7 mouse cellular contexts compared by ENCODE assay signal in the genomic region with DNA sequence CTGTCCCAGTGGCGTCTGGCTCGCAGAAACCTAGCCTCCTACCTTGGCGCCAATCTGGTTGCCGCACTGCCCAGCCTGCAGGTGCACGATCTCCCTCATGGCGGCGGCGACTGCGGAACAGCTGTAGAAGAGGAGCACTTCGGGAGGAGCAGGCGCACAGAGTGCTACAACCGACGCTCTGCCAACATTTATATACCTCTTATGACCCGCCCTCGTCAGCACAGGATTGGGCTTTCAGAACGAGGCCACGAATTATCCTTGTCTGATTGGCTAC. TPM values are rescaled to one million over a fixed set of nuclear protein-coding genes. Genes with fewer than 3 reads are reported as not detected.
DNase-seq lines count a peak whose midpoint lies in the region; ATAC-seq and TF ChIP-seq lines count a peak whose summit lies in the region.

A gene (minus strand): TSS at position 211 of the 274 bp plus-strand sequence.

- TF ChIP-seq POLR2A in CH12.LX (IDR thresholded peaks at IDR 0.05; ENCODE audit: low read depth, low read length), result peak; percentile 98
- TF ChIP-seq POLR2A in limb, embryonic 14.5 days (IDR thresholded peaks at IDR 0.05; ENCODE audit: borderline replicate concordance, extremely low read depth, insufficient read depth, insufficient read length), result peak; percentile 99; the same call in 1 of the 2 replicates

- no peaks in the 10 kb centered on the region for H3K27me3 ChIP-seq in C2C12 (ENCODE audit: control insufficient read depth, insufficient read depth, insufficient read length)
- peaks cover 6% of the 10 kb centered on the region for H3K27me3 ChIP-seq in CH12.LX (replicated peaks)
- no peaks in the 10 kb centered on the region for H3K27me3 ChIP-seq in limb, embryonic 14.5 days (ENCODE audit: control insufficient read depth, insufficient read depth, low read length)
- H3K27me3 ChIP-seq in stomach, embryonic 14.5 days (ENCODE audit: control insufficient read depth, insufficient read depth, low read length), result no peaks in the 10 kb centered on the region

- H3ac ChIP-seq in C2C12 (ENCODE audit: control insufficient read depth, insufficient read length, low read depth), result peak within 1 kb of the TSS; percentile 89

- in situ Hi-C loops in CH12.LX (cut with MboI; ENCODE audit: low pct_ligation_motif_present, low pct_unique_long_range_greater_than_20kb, low sequenced_read_pairs), result no loop called here

- no peak for ATAC-seq in erythroid progenitor cell, adult 5-6 weeks (replicated peaks; ENCODE audit: low FRiP score, poor library complexity, severe bottlenecking)
- ATAC-seq in limb, embryonic 14.5 days (ENCODE audit: low FRiP score, low read depth), result no peak
- ATAC-seq in stomach, embryonic 14.5 days (ENCODE audit: insufficient number of reproducible peaks, insufficient read depth, low FRiP score, low read depth), result no peak

- no peak for TF ChIP-seq CTCF in C2C12 (IDR thresholded peaks at IDR 0.05; ENCODE audit: control insufficient read depth, insufficient read depth, insufficient read length)
- TF ChIP-seq CTCF in CH12.LX (conservative IDR thresholded peaks at IDR 0.05 in 1 of 2, IDR thresholded peaks at IDR 0.05 in 1 of 2; ENCODE audit: low read depth in 2 of 2, low read length in 2 of 2), result no peak

- peak within 1 kb of the TSS; percentile 98 for H3K27ac ChIP-seq in CH12.LX (ENCODE audit: insufficient read depth, low read depth)
- H3K27ac ChIP-seq in limb, embryonic 14.5 days (replicated peaks; ENCODE audit: low read depth, low read length), result peak within 1 kb of the TSS; percentile 91
- H3K27ac ChIP-seq in stomach, embryonic 14.5 days (ENCODE audit: low read length), result peak within 1 kb of the TSS; percentile 97

- peak; percentile 99 for DNase-seq in CH12.LX (ENCODE audit: extremely low read depth)
- DNase-seq in heart, postnatal 36 days, result no peak
- no peak for DNase-seq in limb, embryonic 14.5 days (ENCODE audit: low spot score)
- DNase-seq in cerebellum, adult 18-20 months, result no peak

- peak within 1 kb of the TSS; percentile 76 for H3K4me2 ChIP-seq in CH12.LX (ENCODE audit: insufficient read depth, low read depth, poor library complexity, severe bottlenecking)
- peak within 1 kb of the TSS; percentile 57 for H3K4me2 ChIP-seq in limb, embryonic 14.5 days (replicated peaks; ENCODE audit: low read depth, low read length, severe bottlenecking)
- H3K4me2 ChIP-seq in stomach, embryonic 14.5 days (replicated peaks; ENCODE audit: low read depth, low read length), result peak within 1 kb of the TSS; percentile 89

- no peaks in the 10 kb centered on the region for H3K9me3 ChIP-seq in CH12.LX (replicated peaks; ENCODE audit: low read length)
- no peaks in the 10 kb centered on the region for H3K9me3 ChIP-seq in limb, embryonic 14.5 days (ENCODE audit: control insufficient read depth, low read length)
- no peaks in the 10 kb centered on the region for H3K9me3 ChIP-seq in stomach, embryonic 14.5 days (ENCODE audit: control insufficient read depth, low read depth, low read length)

- dilution Hi-C loops in CH12.LX (cut with MboI; ENCODE audit: extremely low pct_ligation_motif_present, extremely low pct_unique_long_range_greater_than_20kb, low sequenced_read_pairs), result no loop called here

- 0% methylated on average over 13 of the region's 17 CpGs for WGBS in limb, embryonic 14.5 days
- WGBS in stomach, embryonic 14.5 days, result 0% methylated on average over 17 of the region's 17 CpGs

- peaks cover 13 to 34% of the 10 kb centered on the region in 2 experiments; a peak in 3 of 4 replicates for H3K4me1 ChIP-seq in CH12.LX (ENCODE audit: control insufficient read depth in 1 of 2, insufficient read depth in 2 of 2)
- peaks cover 12% of the 10 kb centered on the region for H3K4me1 ChIP-seq in limb, embryonic 14.5 days (ENCODE audit: control insufficient read depth, insufficient read depth, low read length)
- H3K4me1 ChIP-seq in stomach, embryonic 14.5 days (ENCODE audit: control insufficient read depth, insufficient read depth, low read length), result peaks cover 8% of the 10 kb centered on the region; the same call in 1 of the 2 replicates

- H3K79me2 ChIP-seq in C2C12 (ENCODE audit: control insufficient read depth, insufficient read depth) (peaks cover 19% of the 10 kb centered on the region), CH12.LX (replicated peaks; ENCODE audit: control insufficient read depth, extremely low read depth, insufficient read depth, poor library complexity, severe bottlenecking) (peaks cover 9% of the 10 kb centered on the region)

- H3K79me3 ChIP-seq in C2C12 (ENCODE audit: low read depth), result peaks cover 9% of the 10 kb centered on the region

- TF ChIP-seq EP300 in CH12.LX (IDR thresholded peaks at IDR 0.05; ENCODE audit: low read length), result no peak

- TF ChIP-seq RAD21 in CH12.LX (IDR thresholded peaks at IDR 0.05; ENCODE audit: low read depth, low read length), result no peak

- intact Hi-C loops in heart, postnatal 36 days (cut with DNase I), result no loop called here

- H3K36me3 ChIP-seq in C2C12 (ENCODE audit: control insufficient read depth, insufficient read depth) (peaks cover 24% of the 10 kb centered on the region), CH12.LX (replicated peaks in 1 of 2; ENCODE audit: control insufficient read depth in 1 of 2, insufficient read depth in 1 of 2, low read length in 1 of 2) (peaks cover 22 to 26% of the 10 kb centered on the region in 2 experiments)
- H3K36me3 ChIP-seq in limb, embryonic 14.5 days (ENCODE audit: control insufficient read depth, insufficient read depth, low read length), result peaks cover 9% of the 10 kb centered on the region; the same call in 1 of the 2 replicates
- H3K36me3 ChIP-seq in stomach, embryonic 14.5 days (ENCODE audit: control insufficient read depth, insufficient read depth, low read length), result peaks cover 6% of the 10 kb centered on the region

- peak within 1 kb of the TSS; percentile 92 for H3K9ac ChIP-seq in CH12.LX (ENCODE audit: insufficient read depth, low read depth)
- H3K9ac ChIP-seq in limb, embryonic 14.5 days (ENCODE audit: low read depth, low read length, severe bottlenecking), result peak within 1 kb of the TSS; percentile 76
- H3K9ac ChIP-seq in stomach, embryonic 14.5 days (replicated peaks; ENCODE audit: low read depth, low read length), result peak within 1 kb of the TSS; percentile 82

- H3K4me3 ChIP-seq in C2C12 (ENCODE audit: insufficient read depth, poor library complexity, severe bottlenecking), result peak within 1 kb of the TSS; percentile 99
- peak within 1 kb of the TSS; percentile 64 to 99 (median 82) for H3K4me3 ChIP-seq in CH12.LX (replicated peaks in 1 of 3; ENCODE audit: low read depth in 2 of 3, low read length in 2 of 3, poor library complexity in 1 of 3)
- H3K4me3 ChIP-seq in limb, embryonic 14.5 days (replicated peaks; ENCODE audit: low read length), result peak within 1 kb of the TSS; percentile 86
- peak within 1 kb of the TSS; percentile 89 for H3K4me3 ChIP-seq in stomach, embryonic 14.5 days (ENCODE audit: low read depth, low read length)

TF ChIP-seq in C2C12, 6 proteins besides CTCF, POLR2A, EP300 and RAD21:
- TF ChIP-seq MYOG (IDR thresholded peaks at IDR 0.05; ENCODE audit: control insufficient read depth, extremely low read depth, insufficient read length), result no peak
- TF ChIP-seq MYOD1 (IDR thresholded peaks at IDR 0.05; ENCODE audit: control insufficient read depth, insufficient read length, low read depth), result no peak
- no peak for TF ChIP-seq CEBPB (IDR thresholded peaks at IDR 0.05; ENCODE audit: low read depth)

TF ChIP-seq in CH12.LX, 34 proteins besides CTCF, POLR2A, EP300 and RAD21 (continues in another document):
- peak; percentile 95 for TF ChIP-seq TCF12 (IDR thresholded peaks at IDR 0.05; ENCODE audit: low read depth, low read length)
- TF ChIP-seq USF1 (IDR thresholded peaks at IDR 0.05; ENCODE audit: low read depth, low read length), result no peak; the same call in 1 of the 2 replicates
- TF ChIP-seq MAFK (IDR thresholded peaks at IDR 0.05; ENCODE audit: insufficient replicate concordance, low read length), result no peak
- TF ChIP-seq JUN (IDR thresholded peaks at IDR 0.05; ENCODE audit: insufficient read depth, low read depth, low read length), result no peak
- no peak for TF ChIP-seq SMC3 (IDR thresholded peaks at IDR 0.05; ENCODE audit: low read depth, low read length)
- 0 out of 2 replicates have a peak, but pooled peaks have one; percentile 7 for TF ChIP-seq ELF1 (IDR thresholded peaks at IDR 0.05; ENCODE audit: low read depth, low read length)
- TF ChIP-seq ZKSCAN1 (IDR thresholded peaks at IDR 0.05; ENCODE audit: borderline replicate concordance, low read depth, low read length), result no peak
- 0 out of 2 replicates have a peak, but pooled peaks have one; percentile 23 for TF ChIP-seq E2F4 (IDR thresholded peaks at IDR 0.05; ENCODE audit: insufficient replicate concordance, low read depth, low read length)
- TF ChIP-seq HCFC1 (IDR thresholded peaks at IDR 0.05; ENCODE audit: low read depth, low read length), result peak; percentile 52
- TF ChIP-seq ETS1 (conservative IDR thresholded peaks at IDR 0.05; ENCODE audit: low read depth, low read length), result no peak
- peak; percentile 86 for TF ChIP-seq MXI1 (IDR thresholded peaks at IDR 0.05; ENCODE audit: low read depth, low read length)
- no peak for TF ChIP-seq UBTF (IDR thresholded peaks at IDR 0.05; ENCODE audit: low read depth, low read length)
- peak; percentile 98 for TF ChIP-seq TBP (conservative IDR thresholded peaks at IDR 0.05; ENCODE audit: low read depth, low read length)
- peak; percentile 98 for TF ChIP-seq POLR2AphosphoS2 (IDR thresholded peaks at IDR 0.05; ENCODE audit: low read depth, low read length)
- no peak for TF ChIP-seq CHD2 (IDR thresholded peaks at IDR 0.05; ENCODE audit: low read length)
- peak; percentile 99 for TF ChIP-seq NELFE (IDR thresholded peaks at IDR 0.05; ENCODE audit: low read depth, low read length)
- TF ChIP-seq KAT2A (IDR thresholded peaks at IDR 0.05; ENCODE audit: insufficient replicate concordance, low read length), result 0 out of 2 replicates have a peak, but pooled peaks have one; percentile 61
- no peak for TF ChIP-seq ZNF384 (IDR thresholded peaks at IDR 0.05; ENCODE audit: low read depth, low read length)
- TF ChIP-seq MEF2A (IDR thresholded peaks at IDR 0.05; ENCODE audit: borderline replicate concordance, low read depth, low read length), result no peak; the same call in 1 of the 2 replicates

RNA-seq across cellular contexts. Expression of the gene that starts here (rescaled TPM):
- polyA plus RNA-seq in C2C12 (2012; fragmentation: generic; extraction: Trizol) (800 TPM), CH12.LX (2012; ENCODE audit: insufficient read length, low read depth) (490 and 520 TPM in 2 replicates)
- total RNA-seq in CH12.LX (2012; rRNA removed) (356 and 564 TPM in 2 replicates), CH12.LX (2014; rRNA removed) (592 and 605 TPM in 2 replicates)
- total RNA-seq in erythroid progenitor cell, adult 5-6 weeks (2015; ENCODE audit: low replicate concordance), result 940 and 950 TPM in 2 replicates
- total RNA-seq in erythroid progenitor cell, adult 5-6 weeks (2017; ENCODE audit: low replicate concordance), result 826 and 920 TPM in 2 replicates
- total RNA-seq in heart, postnatal 36 days (2021), result 100 to 1,000 TPM; 240 to 254 TPM
- 501 and 550 TPM in 2 replicates for polyA plus RNA-seq in limb, embryonic 14.5 days (2012; rRNA removed)
- polyA plus RNA-seq in limb, embryonic 14.5 days (2014; fragmentation: Nextera tagmentation; extraction: Ambion mirVana), result 404 and 419 TPM in 2 replicates
- 512 and 519 TPM in 2 replicates for polyA plus RNA-seq in stomach, embryonic 14.5 days (2014; fragmentation: Nextera tagmentation; extraction: Ambion mirVana)
